Mouse (Mus musculus): ENCODE data around the gene Abce1. TPM values are rescaled to one million over a fixed set of nuclear protein-coding genes. Genes with fewer than 3 reads are reported as not detected.

The Abce1 gene
- total RNA-seq, 2 experiments from 2014 or later: 55.0 to 61.4 TPM

DNA sequence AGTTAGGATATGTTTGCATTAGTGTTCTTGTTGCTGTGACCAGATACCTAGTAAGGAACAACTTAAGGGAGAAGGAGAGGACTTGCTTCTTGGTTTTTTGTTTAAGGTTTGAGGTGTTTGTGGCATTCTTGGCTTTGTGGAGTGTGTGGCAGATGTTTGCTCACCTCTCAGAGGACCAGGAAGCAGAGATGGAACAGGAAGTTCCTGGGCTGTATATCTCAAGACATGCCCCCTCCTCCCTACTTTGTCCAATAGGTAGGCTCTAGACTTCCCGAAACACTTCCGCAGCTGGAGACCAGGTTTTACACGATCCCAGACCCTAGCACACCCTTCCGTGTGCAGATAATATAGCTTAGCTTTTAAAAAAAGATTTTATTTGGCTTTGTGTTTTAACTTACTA, 62.0 kb downstream of the Abce1 start:
- intact Hi-C loops (cut with DNase I): no loop called here
- DNase-seq: no peak

DNA sequence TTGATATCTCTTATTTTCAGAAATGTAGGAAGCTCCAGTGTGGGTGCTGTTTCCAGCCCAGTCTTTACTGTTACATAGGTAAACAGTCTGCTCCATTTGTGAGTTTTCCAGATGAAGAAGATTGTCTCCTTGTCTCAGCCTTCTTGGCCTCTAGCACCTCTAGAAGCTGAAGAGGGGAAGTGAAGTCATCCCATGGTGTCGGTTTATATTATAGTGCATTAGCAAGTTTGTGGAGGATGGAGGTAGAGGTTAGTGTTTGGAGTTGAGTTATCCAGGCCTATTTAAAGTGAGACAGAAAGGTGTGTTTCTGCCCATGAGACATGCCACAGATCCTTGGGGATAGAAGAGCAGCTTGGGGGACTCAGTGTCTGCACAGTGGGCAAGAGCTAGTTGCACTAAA, 70.4 kb downstream of the Abce1 start:
- intact Hi-C loops (cut with DNase I): loop anchor here (2.0 kb wide), 1 partner anchor 54 kb away; no protein-coding TSS in a partner anchor
- DNase-seq: no peak

DNA sequence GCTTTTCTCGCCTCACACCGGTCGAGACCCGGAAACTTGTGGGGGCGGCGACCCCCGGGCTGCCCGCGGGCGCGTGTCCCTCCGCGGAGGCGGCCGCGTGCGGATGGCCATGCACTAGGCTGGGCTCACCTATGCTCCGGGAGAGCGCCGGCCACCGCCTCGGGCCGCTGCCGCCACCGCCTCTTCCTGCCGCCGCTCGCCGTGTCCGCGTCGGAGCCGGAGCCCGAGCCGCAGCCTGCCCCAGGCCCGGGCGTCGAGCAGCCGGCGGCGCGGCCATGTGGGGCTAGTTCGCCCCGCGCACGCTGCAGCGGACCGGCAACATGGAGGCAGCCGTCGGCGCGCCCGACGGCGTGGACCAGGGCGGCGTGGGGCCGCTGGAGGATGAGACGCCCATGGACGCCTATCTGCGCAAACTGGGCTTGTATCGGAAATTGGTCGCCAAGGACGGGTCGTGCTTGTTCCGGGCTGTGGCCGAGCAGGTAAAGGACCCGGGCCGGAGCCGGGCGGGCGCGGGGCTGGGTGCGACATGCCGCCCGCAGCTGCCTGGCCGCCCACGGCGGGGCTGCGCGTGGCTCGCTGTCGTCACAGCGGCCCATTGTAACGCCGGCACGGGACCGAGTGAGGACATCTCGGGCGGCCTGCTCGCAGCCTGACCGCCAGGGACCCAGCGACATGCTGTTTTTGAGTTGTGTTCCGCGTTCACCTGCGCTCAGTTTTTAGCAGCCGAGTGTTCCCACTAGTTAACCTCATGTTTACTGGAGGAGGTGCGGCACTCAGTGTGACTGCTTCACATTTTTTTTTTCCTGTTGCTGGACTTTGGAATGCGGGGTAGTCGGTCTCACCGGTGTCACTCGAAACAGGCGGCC, 71.7 kb downstream of the Abce1 start, which contains the start of gene Otud4:
Gene Otud4 (plus strand): TSS at position 33 of the 866 bp plus-strand sequence.
- intact Hi-C loops (cut with DNase I): loop anchor here (2.0 to 5.0 kb wide), 2 partner anchors 53 to 343 kb away; no protein-coding TSS in a partner anchor
- peak; percentile 68 to 71 for DNase-seq

DNA sequence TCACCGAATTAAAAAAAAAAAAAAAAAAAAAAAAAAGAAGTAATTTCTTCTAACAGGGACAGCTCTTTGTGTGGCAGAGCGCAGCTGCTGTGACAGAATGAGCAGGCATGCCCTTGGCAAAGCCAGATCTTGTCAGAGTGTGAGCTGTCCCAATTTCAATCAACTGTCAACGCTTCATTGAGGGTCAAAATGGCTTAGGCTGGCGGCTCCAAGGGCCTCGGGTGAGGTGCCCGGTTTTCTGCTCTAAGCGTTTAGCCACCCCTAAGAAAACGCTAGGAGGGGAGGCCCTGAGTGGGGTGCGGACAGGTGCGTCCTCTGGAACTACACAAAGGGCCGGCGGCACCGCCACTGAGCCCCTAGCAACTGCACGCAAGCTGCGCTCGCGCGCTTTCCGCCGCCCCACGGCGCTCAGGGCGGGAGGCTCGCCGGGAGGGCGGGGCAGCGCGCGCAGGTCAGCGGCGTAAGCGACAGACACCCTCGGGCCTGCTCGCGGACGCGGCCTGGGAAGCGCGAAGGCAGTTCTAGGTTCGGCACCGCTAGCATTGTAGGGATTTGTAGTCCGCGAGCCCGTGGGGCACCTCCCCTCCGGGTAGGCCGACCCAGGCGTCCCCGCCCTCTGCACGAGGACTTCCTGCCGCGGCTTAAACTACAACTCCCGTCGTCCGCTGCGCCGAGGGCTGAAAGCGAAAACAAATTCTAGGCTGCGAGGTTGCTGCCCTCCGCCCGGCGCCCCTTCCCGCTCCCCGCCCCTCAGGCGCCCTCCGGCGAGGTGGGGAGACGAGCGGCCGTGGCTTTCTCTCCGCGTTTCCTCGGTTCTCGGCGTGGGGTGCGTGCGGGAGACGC, 72.6 kb downstream of the Abce1 start:
- intact Hi-C loops (cut with DNase I): loop anchor here (5.0 kb wide), 1 partner anchor 342 kb away; no protein-coding TSS in a partner anchor
- peak; percentile 97 to 99 for DNase-seq

DNA sequence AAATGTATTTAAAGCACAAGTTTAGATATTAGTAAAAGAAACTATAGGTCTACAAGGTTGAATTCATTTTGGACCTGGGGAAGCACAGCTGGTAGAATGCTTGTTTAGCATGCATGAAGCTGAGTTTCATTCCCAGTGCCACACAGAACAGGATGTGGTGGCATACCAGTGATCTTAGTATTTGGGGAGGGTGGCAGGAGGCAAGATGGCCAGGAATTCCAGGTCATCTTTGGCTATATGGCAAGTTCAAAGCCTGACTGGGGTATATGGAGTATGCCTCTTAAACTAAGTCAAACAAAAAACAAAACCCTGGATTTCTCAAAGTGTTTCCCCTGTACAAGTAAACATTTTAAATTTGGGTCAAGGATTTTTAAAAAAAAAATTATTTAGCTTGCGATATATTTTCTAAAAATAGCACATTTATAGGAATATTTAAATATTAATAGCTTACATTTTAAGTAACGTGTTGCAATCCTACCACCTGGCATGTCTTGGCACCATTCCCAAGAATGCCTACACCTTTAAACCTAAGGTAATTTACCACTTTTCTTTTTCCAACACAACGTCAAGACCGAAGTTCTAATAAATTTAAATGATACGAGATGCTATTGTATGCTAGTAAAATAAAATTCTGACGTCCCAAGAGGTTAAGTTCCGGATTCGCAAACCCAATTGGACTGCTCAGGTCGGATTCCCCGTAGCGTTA, 73.4 kb downstream of the Abce1 start:
- no peak for DNase-seq
- intact Hi-C loops (cut with DNase I): loop anchor here (5.0 kb wide), 1 partner anchor 341 kb away; no protein-coding TSS in a partner anchor

DNA sequence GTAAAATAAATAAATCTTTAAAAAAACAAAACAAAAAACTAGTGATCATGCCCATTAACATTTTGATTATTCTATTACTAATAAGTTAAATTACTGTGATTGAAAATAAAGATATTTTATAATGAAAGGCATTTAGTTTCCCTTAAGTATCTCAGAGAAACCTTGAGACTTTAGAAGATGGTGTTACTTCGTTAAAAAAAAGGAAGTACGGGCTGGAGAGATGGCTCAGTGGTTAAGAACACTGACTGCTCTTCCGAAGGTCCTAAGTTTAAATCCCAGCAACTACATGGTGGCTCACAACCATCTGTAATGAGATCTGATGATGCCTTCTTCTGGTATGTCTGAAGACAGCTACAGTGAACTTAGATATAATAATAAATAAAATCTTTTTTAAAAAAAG, 74.3 kb downstream of the Abce1 start:
- DNase-seq: no peak
- intact Hi-C loops (cut with DNase I): loop anchor here (5.0 kb wide), 1 partner anchor 340 kb away; no protein-coding TSS in a partner anchor

DNA sequence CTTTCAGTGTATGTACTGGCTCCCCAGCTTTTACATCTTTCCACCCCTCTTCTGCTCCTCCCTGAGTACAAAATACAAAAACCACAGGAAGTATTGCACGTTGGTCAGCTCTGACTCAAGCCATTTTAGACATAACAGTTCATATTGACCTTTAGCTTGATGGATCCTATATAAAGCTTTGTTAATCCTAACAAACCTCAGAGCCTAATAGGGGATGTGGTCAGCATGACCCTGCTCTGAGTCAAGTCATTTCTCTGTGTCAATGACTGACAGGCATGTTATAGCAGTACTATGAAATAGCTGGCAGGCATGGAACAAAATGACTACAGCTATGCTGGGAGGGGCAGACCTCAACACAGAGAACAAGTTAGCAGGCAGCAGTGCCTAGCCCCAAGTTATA, 75.4 kb downstream of the Abce1 start:
- intact Hi-C loops (cut with DNase I): loop anchor here (5.0 kb wide), 1 partner anchor 339 kb away; no protein-coding TSS in a partner anchor

DNA sequence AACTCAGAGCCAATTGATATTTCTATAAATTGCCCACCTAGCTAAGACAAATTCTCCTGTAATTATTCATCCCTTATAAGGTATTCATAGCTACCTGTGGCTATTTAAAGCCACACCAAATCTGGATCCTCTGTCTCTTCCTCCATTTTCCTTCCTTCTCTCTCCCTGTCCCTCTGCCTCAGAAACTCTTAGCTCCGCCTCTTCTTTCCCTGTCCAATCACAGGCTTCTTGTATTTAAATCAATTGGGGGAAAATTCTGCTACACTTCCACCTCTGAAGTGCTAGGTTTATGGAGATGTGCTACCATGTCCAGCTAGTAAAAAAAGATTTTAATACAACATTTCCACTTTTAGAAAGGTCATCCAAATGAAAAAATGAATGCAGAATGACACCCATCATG, 76.0 kb downstream of the Abce1 start:
- intact Hi-C loops (cut with DNase I): loop anchor here (5.0 kb wide), 1 partner anchor 338 kb away; no protein-coding TSS in a partner anchor
- DNase-seq: no peak

More for the DNA sequence above, 75.4 kb downstream of the Abce1 start:
- DNase-seq: no peak

Other genes with a start within 250 kb of the Abce1 start
- gene Otud4, start 72.1 kb downstream of the Abce1 start, total RNA-seq (2021): 10 to 100 TPM; 40.5 to 49.8 TPM
- gene Anapc10, start 80 bp upstream of the Abce1 start, total RNA-seq (2021): 1 to 10 TPM; 5.5 to 5.9 TPM

Data from heart, postnatal 10 days (tissue).